Mouse (Mus musculus) erythroblast, embryonic 14.5 days (primary cell): ENCODE data around the gene Mapk8.

Experiments
- GATA1 ChIP-seq: IDR thresholded peaks from 2 replicates; pipeline ENCODE4 v1.6.1; 2012; ENCODE audit warnings: low read length, inconsistent platforms, mixed read lengths
- TAL1 ChIP-seq: IDR thresholded peaks from 3 replicates; pipeline ENCODE4 v1.6.1; 2012; ENCODE audit warnings: low read length, inconsistent platforms, mixed read lengths

- TF ChIP-seq GATA1 = no peak
- TF ChIP-seq TAL1 = no peak
Observed at GRCm38 (mm10) chr14:33361546-33361945, 85.4 kb downstream of the Mapk8 start.
